Mouse (Mus musculus) midbrain, postnatal 0 days (tissue): ENCODE measurements around the gene Popdc2. TPM values are rescaled to one million over a fixed set of nuclear protein-coding genes. Genes with fewer than 3 reads are reported as not detected.

Experiments used
- ATAC-seq: fragments of 200-750 bp; cut with Nextera tagmentation; 2 replicates; pipeline ENCODE4 v1.8.0; 2017; ENCODE audit warnings: moderate number of reproducible peaks, mild to moderate bottlenecking, moderate TSS enrichment, moderate library complexity; ENCODE audit not compliant: low FRiP score
- DNase-seq: peaks from one replicate; pipeline ENCODE4 v3.0.0-alpha.2; 2015; ENCODE audit warnings: low spot score
- H3K27ac ChIP-seq: fragments of 300-500 bp; sonication (generic); 2 replicates; pipeline ENCODE4 v1.5.1; 2014; ENCODE audit warnings: low read depth, mild to moderate bottlenecking, low read length, mixed read lengths
- H3K27me3 ChIP-seq: fragments of 300-500 bp; sonication (generic); 2 replicates; pipeline ENCODE4 v1.6.1; 2014; ENCODE audit warnings: low read length, control low read depth, mixed read lengths; ENCODE audit not compliant: insufficient read depth
- H3K36me3 ChIP-seq: fragments of 300-500 bp; sonication (generic); 2 replicates; pipeline ENCODE4 v1.6.1; 2014; ENCODE audit warnings: low read length, control low read depth, mixed read lengths; ENCODE audit not compliant: insufficient read depth
- H3K4me1 ChIP-seq: fragments of 300-500 bp; sonication (generic); 2 replicates; pipeline ENCODE4 v1.6.1; 2014; ENCODE audit warnings: mild to moderate bottlenecking, control low read depth, antibody characterized with exemption, low read length, mixed read lengths; ENCODE audit not compliant: insufficient read depth
- H3K4me2 ChIP-seq: fragments of 300-500 bp; sonication (generic); 2 replicates; pipeline ENCODE4 v1.6.1; 2014; ENCODE audit warnings: low read depth, mild to moderate bottlenecking, low read length, mixed read lengths; ENCODE audit not compliant: poor library complexity, severe bottlenecking
- H3K4me3 ChIP-seq: fragments of 300-500 bp; sonication (generic); 2 replicates; pipeline ENCODE4 v1.5.1; 2014; ENCODE audit warnings: low read depth, mild to moderate bottlenecking, low read length, moderate library complexity
- H3K9ac ChIP-seq: fragments of 300-500 bp; sonication (generic); replicated peaks from 2 replicates; pipeline ENCODE4 v1.6.1; 2014; ENCODE audit warnings: mild to moderate bottlenecking, low read length, moderate library complexity, mixed read lengths; ENCODE audit not compliant: poor library complexity, severe bottlenecking
- H3K9me3 ChIP-seq: fragments of 300-500 bp; sonication (generic); 2 replicates; pipeline ENCODE4 v1.6.1; 2016; ENCODE audit warnings: low read length, control low read depth
- CTCF ChIP-seq: IDR thresholded peaks from 2 replicates; pipeline ENCODE4 v1.5.1; 2016; ENCODE audit warnings: antibody characterized with exemption, mild to moderate bottlenecking
- WGBS: fragments of 180-500 bp; shearing (Covaris S2); extraction: QIAGEN DNeasy Blood & Tissue Kit; methylation state at CpG from one replicate; pipeline ENCODE4 v1.1.7; 2014; 5-methylcytosine and 5-hydroxymethylcytosine counted together
- polyA plus RNA-seq: library from polyadenylated mRNA; unstranded; fragments of >200 nt; fragmentation: Nextera tagmentation; extraction: Ambion mirVana; gene quantifications from 2 replicates; pipeline ENCODE4 v1.2.1, GENCODE M21; 2015
- total RNA-seq: library from RNA; depleted of rRNA; stranded (reverse); fragments of >200 nt; gene quantifications from 2 replicates; pipeline ENCODE4 v1.2.3, GENCODE M21; 2014

The Popdc2 gene
- total and polyA plus RNA-seq, 2 experiments from 2014 or later: 0.49 to 1.5 TPM

- TF ChIP-seq CTCF: peak; percentile 70
- H3K4me1 ChIP-seq: no peaks in the 10 kb centered on the region
- no peaks in the 10 kb centered on the region for H3K27me3 ChIP-seq
- H3K4me3 ChIP-seq: peak overlapping the region; percentile 17
- WGBS: 15% methylated on average over 17 of the region's 17 CpGs
- H3K4me2 ChIP-seq: peak overlapping the region; percentile 45
- H3K9ac ChIP-seq: peak overlapping the region; percentile 39; the same call in 1 of the 2 replicates
- no peaks in the 10 kb centered on the region for H3K36me3 ChIP-seq
- H3K27ac ChIP-seq: peak overlapping the region; percentile 63
- H3K9me3 ChIP-seq: no peaks in the 10 kb centered on the region
- peak; percentile 89 for ATAC-seq
- peak; percentile 82 for DNase-seq
These were observed 14.3 kb downstream of the Popdc2 start for GRCm38 (mm10) chr16:38376163-38376840.

DNA sequence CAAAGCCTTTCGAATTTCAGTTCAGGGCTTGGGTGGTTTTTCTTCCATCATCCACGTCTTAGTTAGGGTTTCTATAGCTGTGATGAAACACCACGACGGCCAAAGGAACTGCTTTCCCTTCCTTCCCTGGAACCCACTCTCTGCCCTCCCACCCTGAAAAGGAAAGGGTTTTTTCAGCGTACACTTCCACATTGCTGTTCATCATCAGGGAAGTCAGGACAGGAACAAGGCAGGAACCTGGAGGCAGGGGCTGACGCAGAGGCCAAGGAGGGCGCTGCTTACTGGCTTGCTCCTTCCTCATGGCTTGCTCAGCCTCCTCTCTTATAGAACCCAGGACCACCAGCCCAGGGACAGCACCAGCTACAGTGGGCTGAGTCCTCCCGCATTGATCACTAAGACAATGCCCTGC is 14.8 kb downstream of the Popdc2 start:
- no peak for DNase-seq
- Histone ChIP-seq H3K4me3 (peak overlapping the region; percentile 17), H3K4me1 (no peaks in the 10 kb centered on the region), H3K9ac (no peak overlapping the region; the same call in 1 of the 2 replicates), H3K4me2 (peak overlapping the region; percentile 45), H3K27ac (peak overlapping the region; percentile 63), H3K27me3 (no peaks in the 10 kb centered on the region), H3K9me3 (no peaks in the 10 kb centered on the region), H3K36me3 (no peaks in the 10 kb centered on the region)
- 53% methylated on average over 8 of the region's 8 CpGs for WGBS
- no peak for TF ChIP-seq CTCF
- ATAC-seq: peak; percentile 24

DNA sequence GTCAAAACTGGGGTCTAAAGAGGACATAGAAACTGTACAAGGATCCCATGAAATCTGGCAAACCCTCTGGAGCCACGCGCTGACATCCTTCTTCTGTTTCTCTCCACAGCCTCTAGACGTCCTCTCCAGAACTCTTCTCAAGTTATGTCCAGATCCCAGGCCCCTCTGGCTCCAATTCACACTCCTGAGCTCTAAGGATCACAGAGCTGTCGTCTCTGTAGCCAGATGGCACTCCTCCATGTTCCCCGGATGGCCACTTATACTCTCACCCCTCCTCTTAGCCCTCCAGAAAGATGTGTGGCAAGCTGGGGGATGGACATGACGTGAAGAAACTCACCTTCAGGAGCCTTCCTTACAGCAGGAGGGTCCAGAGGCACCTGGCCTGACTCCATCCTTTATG is 15.5 kb downstream of the Popdc2 start:
- WGBS: 83% methylated on average over 6 of the region's 6 CpGs
- Histone ChIP-seq H3K4me1 (no peaks in the 10 kb centered on the region), H3K9ac (no peak overlapping the region), H3K9me3 (no peaks in the 10 kb centered on the region), H3K4me3 (no peak overlapping the region), H3K27me3 (no peaks in the 10 kb centered on the region), H3K27ac (no peak overlapping the region), H3K4me2 (no peak overlapping the region), H3K36me3 (no peaks in the 10 kb centered on the region)
- DNase-seq (no peak), ATAC-seq (no peak)
- no peak for TF ChIP-seq CTCF

DNA sequence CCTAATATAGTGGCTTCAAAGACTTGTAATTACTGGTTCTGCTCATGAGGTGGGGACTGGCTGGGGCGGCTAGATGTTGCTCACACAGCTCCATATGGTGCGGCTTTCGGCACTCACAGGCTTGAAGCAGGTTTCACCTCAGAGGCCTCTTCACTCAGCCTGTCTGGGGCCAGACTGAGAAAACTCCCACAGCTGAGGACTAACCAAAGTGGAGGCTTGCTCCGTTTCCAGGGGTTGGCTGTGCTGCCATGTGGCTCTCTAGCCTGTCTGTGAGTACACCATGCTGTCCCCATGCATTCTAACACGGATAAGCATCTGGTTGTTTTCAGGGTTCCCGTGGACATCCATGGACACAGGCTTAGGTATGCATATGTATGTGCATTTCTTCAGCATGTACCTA is 16.6 kb downstream of the Popdc2 start:
- H3K4me1 ChIP-seq: no peaks in the 10 kb centered on the region
- DNase-seq (no peak), ATAC-seq (no peak)
- no peaks in the 10 kb centered on the region for H3K9me3 ChIP-seq
- H3K27me3 ChIP-seq: no peaks in the 10 kb centered on the region
- no peak overlapping the region for H3K9ac ChIP-seq
- H3K4me2 ChIP-seq: no peak overlapping the region
- no peak for TF ChIP-seq CTCF
- H3K36me3 ChIP-seq: no peaks in the 10 kb centered on the region
- whole genome bisulfite sequencing: 86% methylated on average over 6 of the region's 6 CpGs
- no peak overlapping the region for H3K4me3 ChIP-seq
- H3K27ac ChIP-seq: no peak overlapping the region

- no peak for TF ChIP-seq CTCF
- Histone ChIP-seq H3K4me2 (no peak overlapping the region), H3K36me3 (no peaks in the 10 kb centered on the region), H3K9ac (no peak overlapping the region), H3K4me1 (no peaks in the 10 kb centered on the region), H3K9me3 (no peaks in the 10 kb centered on the region), H3K27me3 (no peaks in the 10 kb centered on the region), H3K4me3 (no peak overlapping the region), H3K27ac (no peak overlapping the region)
- WGBS: 76% methylated on average over 6 of the region's 6 CpGs
- DNase-seq (no peak), ATAC-seq (no peak)
These were observed 17.1 kb downstream of the Popdc2 start for GRCm38 (mm10) chr16:38379088-38379487.

DNA sequence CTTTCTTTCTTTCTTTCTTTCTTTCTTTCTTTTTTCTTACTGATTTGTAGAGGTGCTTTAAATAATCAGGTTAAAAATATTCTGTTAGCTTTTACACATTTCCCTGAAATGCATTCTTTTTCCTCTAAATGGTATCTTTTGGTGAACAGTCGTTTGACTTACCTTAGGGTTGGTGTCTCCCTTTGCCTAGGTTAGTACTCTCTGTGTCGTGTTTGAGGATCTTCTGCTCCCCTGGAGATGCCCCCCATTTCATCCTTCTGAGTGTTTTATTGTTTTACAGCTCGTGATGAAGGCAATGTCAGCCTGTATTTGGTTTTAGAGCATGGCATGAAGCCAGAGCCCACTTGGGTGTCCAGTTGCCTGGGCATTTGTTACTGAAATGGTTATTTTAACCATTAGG is 17.5 kb downstream of the Popdc2 start:
- H3K27me3 ChIP-seq: no peaks in the 10 kb centered on the region
- no peak overlapping the region for H3K9ac ChIP-seq
- TF ChIP-seq CTCF: no peak
- H3K36me3 ChIP-seq: no peaks in the 10 kb centered on the region
- H3K9me3 ChIP-seq: no peaks in the 10 kb centered on the region
- DNase-seq (no peak), ATAC-seq (no peak)
- no peak overlapping the region for H3K4me3 ChIP-seq
- WGBS: 48% methylated on average over 3 of the region's 3 CpGs
- H3K4me2 ChIP-seq: no peak overlapping the region
- no peaks in the 10 kb centered on the region for H3K4me1 ChIP-seq
- H3K27ac ChIP-seq: no peak overlapping the region
